Mouse (Mus musculus) kidney, postnatal 0 days (tissue): ENCODE measurements at regions not wholly inside any gene's neighbourhood (a gene's known extent, or its start where the extent isn't known, plus 50 kb on each side); places are given as distances from the start of the nearest gene placed in this dataset.
A peak's percentile ranks its signal among the peaks of the same experiment; 100 is the strongest.

Source experiments
- ATAC-seq: fragments of 200-750 bp; cut with Nextera tagmentation; replicated peaks from 2 replicates; pipeline ENCODE4 v1.8.0; 2017; ENCODE audit warnings: low read depth, moderate number of reproducible peaks, moderate TSS enrichment, moderate library complexity; ENCODE audit not compliant: low FRiP score
- DNase-seq: peaks from one replicate; pipeline ENCODE4 v3.0.0-alpha.2; 2016; ENCODE audit warnings: low spot score
- H3K27ac ChIP-seq: fragments of 300-500 bp; sonication (generic); 2 replicates; pipeline ENCODE4 v1.5.1; 2014; ENCODE audit warnings: mild to moderate bottlenecking
- H3K27me3 ChIP-seq: fragments of 300-500 bp; sonication (generic); 2 replicates; pipeline ENCODE4 v1.6.1; 2014; ENCODE audit warnings: low read length, mixed read lengths; ENCODE audit not compliant: insufficient read depth
- H3K36me3 ChIP-seq: fragments of 300-500 bp; sonication (generic); 2 replicates; pipeline ENCODE4 v1.6.1; 2014; ENCODE audit warnings: low read length, mixed read lengths; ENCODE audit not compliant: insufficient read depth
- H3K4me1 ChIP-seq: fragments of 300-500 bp; sonication (generic); replicated peaks from 2 replicates; pipeline ENCODE4 v1.6.1; 2014; ENCODE audit warnings: antibody characterized with exemption, low read length, mixed read lengths; ENCODE audit not compliant: insufficient read depth
- H3K4me2 ChIP-seq: fragments of 300-500 bp; sonication (generic); 2 replicates; pipeline ENCODE4 v1.6.1; 2014; ENCODE audit warnings: mild to moderate bottlenecking, low read length, moderate library complexity, mixed read lengths
- H3K4me3 ChIP-seq: fragments of 300-500 bp; sonication (generic); replicated peaks from 2 replicates; pipeline ENCODE4 v1.5.1; 2014; ENCODE audit warnings: low read depth, low read length
- H3K9ac ChIP-seq: fragments of 300-500 bp; sonication (generic); 2 replicates; pipeline ENCODE4 v1.6.1; 2014; ENCODE audit warnings: low read depth, low read length
- H3K9me3 ChIP-seq: fragments of 300-500 bp; sonication (generic); replicated peaks from 2 replicates; pipeline ENCODE4 v1.6.1; 2016; ENCODE audit warnings: low read length, inconsistent platforms, mixed read lengths
- CTCF ChIP-seq: IDR thresholded peaks from 2 replicates; pipeline ENCODE4 v1.5.1; 2016; ENCODE audit warnings: antibody characterized with exemption, low read depth, mild to moderate bottlenecking, moderate library complexity
- WGBS: fragments of 180-500 bp; shearing (Covaris S2); extraction: QIAGEN DNeasy Blood & Tissue Kit; methylation state at CpG from one replicate; pipeline ENCODE4 v1.1.7; 2014; 5-methylcytosine and 5-hydroxymethylcytosine counted together

GRCm38 (mm10) chr13:119314356-119314755 is 114.0 kb upstream of the Paip1 start:
- Histone ChIP-seq H3K9ac (no peak overlapping the region), H3K4me1 (no peaks in the 10 kb centered on the region), H3K4me2 (no peak overlapping the region), H3K36me3 (no peaks in the 10 kb centered on the region), H3K4me3 (no peak overlapping the region), H3K9me3 (no peaks in the 10 kb centered on the region), H3K27ac (no peak overlapping the region), H3K27me3 (no peaks in the 10 kb centered on the region)
- TF ChIP-seq CTCF, result no peak
- no peak for ATAC-seq
- DNase-seq, result no peak
- 75% methylated on average over 3 of the region's 3 CpGs for WGBS

GRCm38 (mm10) chr13:119318358-119318757 is 110.0 kb upstream of the Paip1 start:
- Histone ChIP-seq H3K9ac (no peak overlapping the region), H3K36me3 (no peaks in the 10 kb centered on the region), H3K9me3 (no peaks in the 10 kb centered on the region), H3K4me1 (no peaks in the 10 kb centered on the region), H3K27ac (no peak overlapping the region), H3K4me2 (no peak overlapping the region), H3K4me3 (no peak overlapping the region), H3K27me3 (no peaks in the 10 kb centered on the region)
- ATAC-seq (no peak), DNase-seq (peak; percentile 41)
- WGBS, result 98% methylated on average over 1 of the region's 1 CpGs
- peak; percentile 56 for TF ChIP-seq CTCF

GRCm38 (mm10) chr13:119325510-119325909 is 102.9 kb upstream of the Paip1 start:
- Histone ChIP-seq H3K36me3 (no peaks in the 10 kb centered on the region), H3K4me3 (no peak overlapping the region), H3K27me3 (no peaks in the 10 kb centered on the region), H3K4me1 (no peaks in the 10 kb centered on the region), H3K27ac (no peak overlapping the region), H3K4me2 (no peak overlapping the region), H3K9ac (no peak overlapping the region), H3K9me3 (no peaks in the 10 kb centered on the region)
- no peak for TF ChIP-seq CTCF
- ATAC-seq (no peak), DNase-seq (no peak)
- WGBS, result 88% methylated on average over 2 of the region's 2 CpGs

DNA sequence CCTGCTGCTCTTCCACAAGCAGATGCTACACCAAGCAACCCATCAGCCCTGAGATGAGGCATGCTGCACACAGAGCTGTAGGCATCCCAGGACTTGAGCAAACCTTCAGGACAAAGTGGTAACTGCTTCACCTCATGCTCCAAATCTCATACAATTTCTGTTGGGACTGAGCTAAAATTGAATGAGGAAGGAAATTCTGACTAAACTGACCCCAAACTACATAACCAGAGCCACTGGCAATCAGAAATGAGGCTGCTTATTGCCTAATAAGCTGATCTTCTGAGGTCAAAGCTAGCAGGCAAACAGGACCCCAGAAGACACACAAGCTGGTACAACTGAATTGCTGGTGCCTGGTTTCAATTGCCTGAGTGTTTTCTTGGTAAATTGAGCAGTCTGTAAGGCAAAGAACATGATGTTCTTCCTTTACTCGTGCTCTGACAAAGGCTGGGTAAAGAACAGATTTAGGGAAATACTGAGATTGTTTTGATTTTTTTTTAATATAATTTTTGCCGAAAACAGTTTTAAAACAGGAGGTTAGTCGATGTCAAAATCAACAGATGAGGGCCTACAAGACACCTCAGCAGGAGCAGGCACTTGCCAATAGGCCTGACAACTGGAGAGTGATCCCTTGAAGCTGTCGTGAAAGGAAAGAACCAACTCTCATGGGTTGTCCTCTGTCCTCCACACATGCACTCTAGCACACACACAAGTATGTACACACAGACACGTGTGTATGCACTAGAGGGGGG is 101.3 kb upstream of the Paip1 start:
- no peak for ATAC-seq
- Histone ChIP-seq H3K27ac (no peak overlapping the region), H3K9me3 (no peaks in the 10 kb centered on the region), H3K27me3 (no peaks in the 10 kb centered on the region), H3K36me3 (no peaks in the 10 kb centered on the region), H3K4me1 (no peaks in the 10 kb centered on the region), H3K9ac (no peak overlapping the region), H3K4me2 (no peak overlapping the region), H3K4me3 (no peak overlapping the region)
- 73% methylated on average over 5 of the region's 5 CpGs for WGBS
- no peak for DNase-seq
- no peak for TF ChIP-seq CTCF

GRCm38 (mm10) chr13:119328731-119329130 is 99.7 kb upstream of the Paip1 start:
- no peak overlapping the region for H3K4me3 ChIP-seq
- H3K9me3 ChIP-seq, result no peaks in the 10 kb centered on the region
- H3K9ac ChIP-seq, result no peak overlapping the region
- DNase-seq (no peak), ATAC-seq (no peak)
- no peak overlapping the region for H3K27ac ChIP-seq
- WGBS, result 67% methylated on average over 4 of the region's 4 CpGs
- H3K36me3 ChIP-seq, result no peaks in the 10 kb centered on the region
- no peaks in the 10 kb centered on the region for H3K4me1 ChIP-seq
- no peak for TF ChIP-seq CTCF
- H3K4me2 ChIP-seq, result no peak overlapping the region
- no peaks in the 10 kb centered on the region for H3K27me3 ChIP-seq

GRCm38 (mm10) chr13:119331815-119332214 is 96.6 kb upstream of the Paip1 start:
- Histone ChIP-seq H3K27ac (no peak overlapping the region), H3K9me3 (no peaks in the 10 kb centered on the region), H3K9ac (no peak overlapping the region), H3K36me3 (peaks cover 9% of the 10 kb centered on the region; the same call in 1 of the 2 replicates), H3K4me3 (no peak overlapping the region), H3K4me2 (no peak overlapping the region), H3K27me3 (no peaks in the 10 kb centered on the region), H3K4me1 (no peaks in the 10 kb centered on the region)
- ATAC-seq (no peak), DNase-seq (no peak)
- 91% methylated on average over 3 of the region's 3 CpGs for WGBS
- TF ChIP-seq CTCF, result no peak

- Histone ChIP-seq H3K4me3 (no peak overlapping the region), H3K4me2 (no peak overlapping the region), H3K27ac (no peak overlapping the region), H3K36me3 (peaks cover 12% of the 10 kb centered on the region; the same call in 1 of the 2 replicates), H3K9me3 (no peaks in the 10 kb centered on the region), H3K27me3 (no peaks in the 10 kb centered on the region), H3K9ac (no peak overlapping the region), H3K4me1 (no peaks in the 10 kb centered on the region)
- ATAC-seq, result no peak
- TF ChIP-seq CTCF, result no peak
- WGBS, result 87% methylated on average over 6 of the region's 6 CpGs
- no peak for DNase-seq
Measured at GRCm38 (mm10) chr13:119333915-119334314, 94.5 kb upstream of the Paip1 start.
